Mouse (Mus musculus) C2C12 (cell line): ENCODE results near the gene Rph3al.

Experiments used
- CEBPB ChIP-seq: IDR thresholded peaks from one replicate; pipeline ENCODE4 v1.6.1; 2011; ENCODE audit warnings: low read depth, mild to moderate bottlenecking, control low read depth, moderate library complexity
- CTCF ChIP-seq: IDR thresholded peaks from one replicate; pipeline ENCODE4 v1.5.1; 2011; ENCODE audit not compliant: control insufficient read depth, insufficient read depth, insufficient read length
- FOSL1 ChIP-seq: IDR thresholded peaks from one replicate; pipeline ENCODE4 v1.8.0; 2011; ENCODE audit warnings: mild to moderate bottlenecking, low read length; ENCODE audit not compliant: poor library complexity, insufficient read depth, severe bottlenecking
- MAX ChIP-seq: IDR thresholded peaks from one replicate; pipeline ENCODE4 v1.6.1; 2011; ENCODE audit warnings: mild to moderate bottlenecking, control low read depth
- MYOD1 ChIP-seq: IDR thresholded peaks from one replicate; pipeline ENCODE4 v1.6.1; 2011; ENCODE audit warnings: low read depth; ENCODE audit not compliant: control insufficient read depth, insufficient read length
- USF1 ChIP-seq: IDR thresholded peaks from one replicate; pipeline ENCODE4 v1.6.1; 2011; ENCODE audit warnings: low read depth, mild to moderate bottlenecking, control low read depth, moderate library complexity

- TF ChIP-seq USF1: no peak
- TF ChIP-seq CTCF: no peak
- no peak for TF ChIP-seq MAX
- TF ChIP-seq CEBPB: no peak
- TF ChIP-seq MYOD1: no peak
- TF ChIP-seq FOSL1: no peak
These were observed 99.3 kb downstream of the Rph3al start for GRCm38 (mm10) chr11:75838861-75839426.
